Mouse (Mus musculus): Measurements from ENCODE around the gene Cpne6.
A peak's percentile ranks its signal among the peaks of the same experiment; 100 is the strongest.

The Cpne6 gene

DNA sequence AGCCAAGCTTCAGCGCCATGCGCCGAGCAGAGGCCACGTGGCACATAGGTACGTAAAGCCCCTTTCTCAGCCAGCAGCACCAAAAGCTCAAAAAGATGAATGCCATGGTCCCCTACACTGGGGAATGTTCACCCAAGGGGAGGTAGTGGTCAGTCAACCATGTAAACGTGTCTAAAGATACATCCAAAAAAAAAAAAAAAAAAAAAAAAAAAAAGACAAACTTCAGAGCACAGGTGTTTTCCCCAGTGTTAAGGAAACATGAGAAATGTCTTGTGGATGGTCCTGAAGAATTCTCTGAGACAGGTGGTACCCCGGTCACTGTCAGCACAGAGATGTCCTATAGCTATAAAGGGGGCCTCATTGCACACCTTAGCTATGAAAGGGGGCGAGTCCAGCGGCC lies 4.6 kb upstream of the Cpne6 start:
- DNase-seq, result no peak

- no peak for DNase-seq
Observed at GRCm38 (mm10) chr14:55507801-55508200, 2.4 kb upstream of the Cpne6 start.

DNA sequence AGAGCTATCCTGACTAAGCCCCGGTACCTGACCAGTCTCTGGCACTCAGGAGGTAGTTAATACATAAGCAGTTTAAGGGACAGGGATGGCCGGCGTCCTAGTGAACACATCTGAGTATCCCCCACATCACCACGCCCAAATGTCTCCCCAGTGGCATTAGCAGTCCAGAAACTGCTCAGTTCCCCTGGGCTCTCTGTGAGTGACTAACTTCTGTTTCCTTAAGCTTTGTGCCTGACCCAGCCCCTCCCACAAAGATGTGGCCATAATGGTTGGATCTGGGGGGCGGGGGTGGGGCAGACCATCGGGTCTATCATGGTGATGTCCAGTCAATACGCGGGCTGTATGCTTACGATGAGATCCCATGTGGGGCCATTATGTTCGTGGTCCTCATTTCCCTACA lies 705 bp upstream of the Cpne6 start:
- no peak for DNase-seq

GRCm38 (mm10) chr14:55511037-55511436 lies 792 bp downstream of the Cpne6 start:
- no peak for DNase-seq

GRCm38 (mm10) chr14:55513927-55514326 lies 3.7 kb downstream of the Cpne6 start:
- no peak for DNase-seq

- DNase-seq, result no peak
Observed at GRCm38 (mm10) chr14:55515846-55516245, 5.6 kb downstream of the Cpne6 start.

DNA sequence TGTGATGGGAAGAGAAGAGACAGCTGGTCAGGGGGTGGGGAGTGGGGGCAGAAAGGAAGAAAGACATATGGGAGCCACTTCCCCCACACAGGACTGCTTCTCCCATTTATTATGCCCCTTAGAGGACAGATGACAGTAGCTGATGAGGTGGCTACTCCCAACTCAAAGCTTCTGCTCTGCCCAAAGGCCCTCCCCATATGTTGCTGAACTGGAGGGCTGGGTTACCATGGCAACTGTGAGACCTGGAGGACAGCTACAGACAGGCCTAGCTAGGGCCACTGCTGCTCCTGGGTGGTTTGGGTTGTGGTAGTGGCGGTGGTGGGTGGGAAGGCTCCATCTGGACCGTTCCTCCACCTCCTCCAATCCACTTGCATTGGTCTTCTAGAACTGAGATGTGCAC lies 8.7 kb downstream of the Cpne6 start:
- no peak for DNase-seq

- no peak for DNase-seq
Observed at GRCm38 (mm10) chr14:55519604-55520003, 9.4 kb downstream of the Cpne6 start.

DNA sequence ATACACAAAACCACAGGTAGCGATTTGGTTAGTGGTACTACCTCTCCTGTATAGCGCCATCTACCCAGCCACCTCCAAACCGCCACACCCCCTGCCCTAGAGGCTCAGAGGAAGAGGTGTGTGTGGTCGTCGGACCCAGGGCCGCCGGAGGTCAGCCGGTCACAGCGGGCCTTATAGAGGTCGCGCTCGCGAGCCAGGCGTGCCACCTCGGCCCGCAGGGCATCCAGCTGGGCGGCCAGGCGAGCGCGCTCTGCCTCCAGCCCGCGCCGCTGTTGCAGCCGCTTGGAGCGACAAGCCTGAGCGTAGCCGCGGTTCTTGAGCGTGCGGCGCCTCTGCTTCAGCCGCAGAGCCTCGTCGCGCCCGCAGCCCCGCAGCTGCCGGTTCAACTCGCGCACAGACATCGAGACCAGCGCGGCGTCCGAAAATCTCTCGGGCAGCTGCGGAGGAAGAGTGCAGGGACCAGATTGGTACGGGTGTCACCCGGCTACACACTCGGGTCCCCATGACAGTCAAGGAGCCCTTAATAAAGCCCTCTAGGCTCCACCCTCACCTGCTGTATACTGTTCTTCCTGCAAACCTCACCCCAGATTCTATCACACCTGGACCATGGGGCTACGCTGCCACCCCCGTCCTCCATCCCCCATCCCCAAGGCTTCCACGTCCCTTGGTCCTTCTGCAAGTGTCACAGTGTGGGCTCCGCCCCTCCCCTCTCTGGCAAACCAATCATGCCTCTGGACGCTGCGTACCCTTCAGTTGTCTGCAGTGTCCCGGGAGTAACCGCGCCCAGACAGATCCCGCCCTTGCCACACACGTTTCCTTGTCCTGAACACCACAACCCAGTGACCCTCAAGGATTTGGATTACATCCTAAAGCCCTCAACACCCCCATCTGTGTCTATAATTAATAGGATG lies 10.5 kb downstream of the Cpne6 start:
- peak; percentile 26 for DNase-seq

DNA sequence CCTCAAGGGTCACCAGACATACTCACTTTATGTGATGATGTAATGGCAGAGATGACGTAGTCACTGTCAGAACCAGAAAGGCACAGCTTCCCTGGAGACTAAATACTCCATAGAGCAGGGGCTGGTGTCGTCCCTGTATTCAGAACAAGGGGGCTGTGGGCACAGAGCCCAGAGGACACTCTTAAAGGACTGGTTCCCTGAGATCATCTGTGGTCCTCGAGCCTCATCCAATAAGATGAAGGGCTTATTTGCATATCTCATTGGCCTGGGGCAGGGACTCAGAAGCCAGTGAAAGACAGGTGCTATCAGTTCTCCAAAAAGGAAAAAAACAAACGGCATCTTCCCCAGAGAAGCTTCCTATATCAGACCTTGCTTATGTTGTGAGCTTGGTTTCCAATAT lies 13.8 kb downstream of the Cpne6 start:
- DNase-seq, result no peak

DNA sequence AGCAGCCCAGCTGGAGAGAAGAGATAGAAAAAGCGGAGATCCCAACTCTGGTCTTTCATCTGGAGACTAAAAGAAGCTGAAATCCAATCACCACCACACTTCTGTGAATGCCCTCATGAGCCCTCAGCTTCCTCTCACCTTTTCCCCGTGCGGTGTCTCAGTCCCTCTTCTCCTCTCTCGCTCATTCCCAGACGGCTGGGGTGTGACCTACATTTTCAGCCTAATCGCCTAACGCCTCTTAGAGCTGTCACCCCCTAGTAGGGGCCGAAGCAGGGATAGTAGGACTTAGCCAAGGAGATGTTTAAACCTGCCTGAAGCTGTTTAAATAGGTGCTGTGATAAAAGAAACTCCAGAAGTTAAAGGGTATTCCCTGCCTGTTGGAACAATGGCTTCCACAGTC lies 14.5 kb downstream of the Cpne6 start, which contains the start of gene Nrl:
Gene Nrl (minus strand): TSS at position 197 of the 400 bp plus-strand sequence.
- no peak for DNase-seq

- no peak for DNase-seq
Observed at GRCm38 (mm10) chr14:55526674-55527073, 16.4 kb downstream of the Cpne6 start.

- DNase-seq, result peak; percentile 45
Observed at GRCm38 (mm10) chr14:55527940-55528339, 17.7 kb downstream of the Cpne6 start.

DNA sequence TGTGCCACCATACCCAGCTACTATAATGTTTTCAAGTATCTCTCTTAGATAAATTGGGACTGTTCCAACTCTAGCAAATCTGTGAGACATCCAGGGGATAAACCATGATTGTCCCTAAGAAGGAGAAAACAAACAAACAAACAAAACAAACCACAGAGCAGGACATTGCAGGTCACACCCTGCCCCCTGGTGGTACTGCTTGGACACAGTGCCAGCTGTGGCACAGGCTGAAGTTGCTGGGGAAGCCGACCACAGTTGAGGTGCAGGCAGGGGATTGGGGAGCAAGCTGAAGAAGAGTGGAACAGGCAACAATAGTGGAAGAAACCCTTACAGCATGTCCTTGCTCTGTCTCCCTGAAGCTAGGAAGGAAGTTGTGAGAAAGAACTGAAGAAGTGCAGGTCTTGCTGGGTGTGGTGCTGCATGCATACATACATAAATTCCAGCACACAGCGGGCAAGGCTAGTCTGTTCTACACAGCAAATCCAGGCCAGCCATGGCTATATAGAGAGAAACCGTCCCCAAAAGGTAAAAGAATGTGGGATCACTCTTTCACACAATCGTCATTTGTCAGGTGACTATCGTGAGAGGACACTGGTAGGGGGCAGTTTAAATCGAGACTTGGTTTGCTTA lies 26.0 kb downstream of the Cpne6 start:
- DNase-seq, result peak; percentile 78

DNA sequence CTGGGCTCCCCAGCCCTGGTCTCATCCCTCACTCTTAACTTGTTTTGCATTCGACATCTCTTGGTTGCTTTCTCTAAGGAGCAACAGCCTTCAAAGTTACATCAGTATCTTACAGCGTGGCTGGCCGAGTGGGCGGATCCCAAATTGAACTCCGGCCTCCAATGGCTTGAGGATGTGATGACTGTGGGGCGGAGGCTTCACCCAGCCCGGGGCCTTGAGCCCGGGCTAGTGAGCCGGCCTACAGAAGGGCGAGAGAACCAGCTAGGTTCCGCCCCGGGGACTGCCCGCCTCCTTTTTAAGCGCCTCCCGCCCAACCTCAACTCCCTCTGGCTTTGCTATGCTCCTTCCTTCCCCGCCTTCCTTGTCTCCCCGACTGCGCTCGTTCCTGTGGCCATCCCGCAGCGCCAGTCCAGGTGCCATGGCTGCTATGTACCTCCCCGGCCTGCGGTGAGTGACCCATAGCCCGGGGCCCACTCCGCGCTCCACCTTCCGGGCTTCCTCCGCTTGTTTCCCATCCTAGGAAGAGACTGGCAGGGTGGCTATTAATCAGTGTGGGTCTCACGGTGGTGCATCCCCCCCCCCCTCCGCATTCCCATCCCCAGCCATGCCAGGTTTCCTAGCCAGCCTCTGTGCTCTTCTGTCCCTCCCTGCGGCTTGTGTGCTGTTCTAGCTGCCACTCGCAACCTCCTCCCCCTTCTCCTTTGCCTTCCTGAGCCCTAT lies 30.0 kb downstream of the Cpne6 start, which contains the start of gene Pck2:
Gene Pck2 (plus strand): TSS at position 200 of the 720 bp plus-strand sequence.
- DNase-seq, result peak; percentile 93

- peak; percentile 93 for DNase-seq
Observed at GRCm38 (mm10) chr14:55540787-55541321, 30.6 kb downstream of the Cpne6 start.

DNA sequence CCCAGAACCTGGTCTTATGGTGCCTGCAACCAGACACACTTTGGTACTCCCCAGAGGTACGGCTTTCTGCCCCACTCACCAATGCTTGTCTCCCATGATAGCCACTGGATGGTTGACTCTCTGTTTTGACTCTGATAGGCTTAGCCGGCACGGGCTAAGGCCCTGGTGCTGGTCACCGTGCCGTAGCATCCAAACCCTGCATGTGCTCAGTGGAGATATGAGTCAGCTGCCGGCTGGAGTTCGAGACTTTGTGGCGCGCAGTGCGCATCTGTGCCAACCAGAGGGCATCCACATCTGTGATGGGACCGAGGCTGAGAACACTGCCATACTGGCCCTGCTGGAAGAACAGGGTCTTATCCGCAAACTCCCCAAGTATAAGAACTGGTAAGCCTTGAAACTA lies 32.0 kb downstream of the Cpne6 start:
- no peak for DNase-seq

GRCm38 (mm10) chr14:55544334-55544733 lies 34.1 kb downstream of the Cpne6 start:
- peak; percentile 43 for DNase-seq

DNA sequence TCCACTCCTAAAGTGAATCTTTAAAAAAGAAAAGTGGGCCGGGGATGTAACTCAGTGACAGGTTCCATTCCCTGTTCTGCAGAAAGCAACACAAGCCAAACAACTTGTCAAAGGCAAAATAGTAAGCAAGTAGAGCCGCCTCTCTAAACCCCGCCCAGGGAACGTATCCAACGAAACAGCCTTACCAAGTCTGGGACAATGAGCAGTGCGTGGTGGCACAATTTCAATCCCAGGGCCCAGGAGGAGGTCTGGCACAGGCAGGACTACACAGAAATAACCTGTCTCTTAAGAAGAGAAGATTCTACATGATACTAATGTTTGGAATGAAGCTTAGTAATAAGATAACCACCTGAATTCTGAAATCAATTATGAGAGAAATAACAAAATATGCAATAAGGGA lies 39.9 kb downstream of the Cpne6 start:
- DNase-seq, result no peak

DNA sequence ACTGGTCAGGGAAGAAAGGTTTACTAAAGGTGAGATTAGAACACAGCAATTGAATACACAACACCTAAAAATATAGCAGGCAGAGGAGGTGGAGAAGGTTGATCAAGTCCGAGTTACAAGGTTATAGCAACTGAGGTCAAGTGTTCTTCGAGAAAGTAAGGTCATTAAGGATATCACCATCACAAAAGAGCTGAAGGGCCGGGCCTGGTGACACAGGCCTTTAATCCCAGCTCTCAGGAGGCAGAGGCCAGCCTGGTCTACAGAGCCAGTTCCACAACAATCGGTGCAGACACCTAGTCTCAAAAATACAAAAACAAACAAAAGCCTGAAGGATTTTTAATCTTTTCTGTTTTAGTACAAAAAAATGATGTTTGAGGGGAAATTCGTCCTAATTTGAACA lies 41.1 kb downstream of the Cpne6 start:
- no peak for DNase-seq

- no peak for DNase-seq
Observed at GRCm38 (mm10) chr14:55551794-55552193, 41.5 kb downstream of the Cpne6 start.

GRCm38 (mm10) chr14:55554635-55555034 lies 44.4 kb downstream of the Cpne6 start:
- no peak for DNase-seq

DNA sequence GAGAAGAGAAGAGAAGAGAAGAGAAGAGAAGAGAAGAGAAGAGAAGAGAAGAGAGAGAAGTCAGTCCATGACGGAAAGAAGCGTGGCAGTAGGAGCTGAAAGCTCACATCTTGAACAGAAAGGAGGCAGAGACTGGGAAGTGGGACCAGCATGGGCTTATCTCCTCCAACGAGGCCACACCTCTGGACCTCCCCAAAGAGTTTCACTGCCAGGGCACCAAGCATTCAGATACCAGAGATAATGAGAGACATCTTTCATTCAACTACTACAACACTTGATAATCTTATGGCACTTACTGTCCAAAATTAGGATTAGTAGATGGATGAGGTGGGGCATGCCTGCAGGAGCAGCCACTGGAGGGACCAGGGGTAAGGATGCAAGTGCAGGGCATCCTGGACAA lies 45.5 kb downstream of the Cpne6 start:
- no peak for DNase-seq

All from kidney, postnatal 10 days (tissue).